1 mouse cellular context compared by ENCODE assay signal in the genomic region with DNA sequence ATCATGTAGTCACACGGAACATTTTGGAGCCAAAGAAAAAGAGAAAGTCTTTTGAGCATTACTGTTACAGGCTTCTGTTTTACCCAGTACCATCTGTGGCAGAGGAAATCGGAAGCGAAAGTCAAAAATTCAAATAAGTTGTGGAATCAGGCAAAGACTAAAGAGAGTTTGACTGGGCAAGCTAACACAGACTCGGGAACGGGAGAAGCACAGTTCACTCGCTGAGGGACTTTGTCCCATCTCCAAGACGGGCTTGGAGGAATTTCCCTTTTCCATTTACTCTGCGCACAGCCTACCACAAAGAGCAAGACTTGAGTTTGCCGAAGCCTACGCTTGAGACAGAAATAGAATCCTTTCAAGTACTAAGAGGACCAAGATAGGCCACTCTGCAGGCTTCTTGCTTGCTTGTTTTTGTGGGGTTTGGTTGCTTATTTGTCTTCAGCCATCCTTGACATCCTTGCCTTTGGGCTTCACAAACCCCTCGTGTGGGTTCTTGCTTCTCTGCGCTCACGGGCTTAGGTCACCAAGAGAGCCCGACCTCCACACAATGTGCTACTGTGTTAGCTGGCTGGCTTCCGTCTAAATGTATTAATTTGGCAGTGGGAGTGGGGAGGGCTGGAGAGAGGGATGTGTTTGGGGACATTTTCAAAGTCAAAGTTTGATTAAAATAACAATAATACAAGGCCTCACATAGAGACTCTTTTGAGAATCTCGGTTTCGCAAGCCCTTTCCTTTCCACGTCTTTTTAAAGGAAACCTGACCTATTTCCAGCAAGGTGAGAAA.
TF ChIP-seq lines count a peak whose summit lies in the region.

No protein-coding gene starts in this region.

TF ChIP-seq in CH12.LX, 34 proteins besides CTCF, POLR2A, EP300 and RAD21 (continued from another document):
- TF ChIP-seq RCOR1 (conservative IDR thresholded peaks at IDR 0.05; ENCODE audit: low read depth, low read length) (peak; percentile 96), CHD2 (IDR thresholded peaks at IDR 0.05; ENCODE audit: low read length) (peak; percentile 43; the same call in 1 of the 2 replicates), SMC3 (IDR thresholded peaks at IDR 0.05; ENCODE audit: low read depth, low read length) (no peak), MAFK (IDR thresholded peaks at IDR 0.05; ENCODE audit: insufficient replicate concordance, low read length) (peak; percentile 81), USF2 (conservative IDR thresholded peaks at IDR 0.05; ENCODE audit: low read depth, low read length) (no peak)
